Mouse (Mus musculus): ENCODE results near the gene Slc38a3.

Gene Slc38a3

DNA sequence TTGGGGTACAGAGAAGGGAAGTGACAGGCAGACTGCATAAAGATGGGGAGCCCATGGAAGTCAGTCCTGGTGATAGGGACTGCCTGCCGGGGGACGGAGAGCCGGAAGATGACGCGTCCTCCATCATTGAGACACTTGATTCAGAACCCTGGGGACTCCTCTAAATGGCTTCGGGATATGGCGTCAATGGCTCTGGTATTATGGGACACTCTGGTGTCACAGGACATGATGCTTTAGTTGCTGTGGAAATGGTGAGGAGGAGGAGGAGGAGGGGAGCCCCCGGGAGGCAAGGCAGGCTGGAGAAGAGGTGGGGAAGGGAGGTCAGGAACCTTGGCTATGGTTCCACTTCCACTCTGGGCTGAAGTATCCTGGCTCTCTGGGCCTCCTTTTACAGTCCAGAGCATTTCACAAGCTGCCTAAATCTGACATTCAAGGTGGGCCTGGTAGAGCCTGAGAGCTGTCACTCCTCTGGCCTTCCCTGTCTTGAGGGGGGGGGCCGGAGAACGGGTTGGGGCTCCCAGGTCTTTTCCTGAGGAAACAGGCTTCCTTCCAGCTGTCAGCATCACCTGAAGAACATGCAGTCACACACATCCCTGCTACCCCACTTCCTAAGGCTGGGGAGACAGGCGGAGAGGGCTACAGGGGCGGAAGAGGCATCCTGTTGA, 26.2 kb upstream of the Slc38a3 start:
- DNase-seq, result no peak

DNA sequence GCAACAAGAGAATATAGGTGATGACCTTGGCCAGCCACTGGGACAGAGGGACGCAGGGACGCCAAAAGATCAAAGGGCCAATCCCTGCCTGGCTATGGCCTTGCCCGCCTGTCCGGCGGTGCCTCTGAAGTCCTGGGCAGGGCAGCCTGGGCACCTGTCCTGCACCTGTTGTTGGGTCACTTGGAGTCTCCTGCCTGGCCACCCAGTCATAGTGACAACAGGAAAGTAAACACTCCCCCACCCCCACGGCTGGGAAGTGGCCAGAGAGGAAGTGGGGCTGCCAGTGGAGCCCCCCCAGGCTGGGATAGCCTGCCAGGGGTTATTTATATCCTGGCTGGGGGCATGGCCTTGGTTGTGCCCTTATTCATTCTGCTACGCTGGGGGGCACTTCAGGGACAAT, 25.3 kb upstream of the Slc38a3 start:
- DNase-seq, result no peak

DNA sequence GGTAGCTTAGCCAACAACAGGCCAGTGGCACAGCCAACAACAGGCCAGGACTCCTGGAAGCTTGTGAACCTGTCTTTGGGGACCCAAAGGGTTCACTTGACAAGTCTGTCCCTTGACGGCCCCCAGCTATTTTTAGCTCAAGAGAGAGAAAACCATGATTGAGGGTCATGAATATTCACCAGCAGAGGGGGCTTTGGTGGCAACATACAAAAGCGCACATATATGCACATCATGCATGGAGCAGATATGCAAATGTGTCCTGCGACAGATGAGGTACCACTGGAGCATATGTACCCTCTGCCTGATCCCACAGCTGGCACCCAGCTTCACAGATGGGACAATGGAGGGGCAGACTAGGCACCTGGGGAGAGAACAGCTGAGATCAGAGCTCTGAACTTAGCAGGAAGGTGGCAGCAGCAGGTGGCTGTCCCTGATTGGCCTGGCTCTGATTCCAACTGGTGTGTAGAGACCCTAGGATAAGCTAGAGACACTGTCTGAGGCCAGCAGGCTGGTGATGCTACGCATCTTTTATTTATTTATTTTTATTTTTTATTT, 24.2 kb upstream of the Slc38a3 start:
- no peak for DNase-seq

DNA sequence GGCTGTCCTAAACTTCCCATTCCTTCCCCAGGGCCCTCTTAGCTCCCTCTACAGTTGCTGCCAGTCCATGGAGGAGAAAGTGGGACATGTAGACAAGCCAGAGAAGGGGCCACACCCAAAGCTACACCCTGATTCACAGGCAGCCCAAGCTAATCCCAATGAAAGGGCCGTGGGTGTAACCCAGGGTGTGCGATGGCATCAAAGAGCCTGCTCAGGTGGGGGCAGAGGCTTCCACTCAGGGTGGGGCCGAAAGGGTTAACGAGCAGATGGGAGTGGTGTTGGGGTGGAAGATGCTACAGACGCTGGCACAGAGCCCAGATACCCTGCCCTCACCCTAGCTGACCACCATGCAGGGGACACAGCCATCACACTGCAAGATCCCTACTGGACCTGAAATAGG, 23.5 kb upstream of the Slc38a3 start:
- DNase-seq, result no peak

DNA sequence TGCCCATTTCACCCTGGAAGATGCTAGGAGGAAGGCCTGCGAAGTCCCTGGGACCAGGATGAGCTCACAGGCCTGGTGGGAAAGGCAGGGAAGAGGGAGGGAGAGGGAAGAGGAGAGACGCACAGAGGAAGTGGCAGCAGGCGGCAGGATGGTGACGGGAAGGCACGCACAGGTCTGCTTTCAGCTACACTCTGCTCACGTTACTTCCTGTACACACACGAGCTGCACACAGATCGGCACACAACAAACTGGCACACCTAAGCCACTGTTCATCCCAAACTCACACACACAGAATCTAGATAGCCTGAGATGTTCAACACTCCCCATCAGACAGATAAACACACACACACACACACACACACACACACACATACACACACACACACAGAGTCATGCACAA, 21.1 kb upstream of the Slc38a3 start:
- no peak for DNase-seq

DNA sequence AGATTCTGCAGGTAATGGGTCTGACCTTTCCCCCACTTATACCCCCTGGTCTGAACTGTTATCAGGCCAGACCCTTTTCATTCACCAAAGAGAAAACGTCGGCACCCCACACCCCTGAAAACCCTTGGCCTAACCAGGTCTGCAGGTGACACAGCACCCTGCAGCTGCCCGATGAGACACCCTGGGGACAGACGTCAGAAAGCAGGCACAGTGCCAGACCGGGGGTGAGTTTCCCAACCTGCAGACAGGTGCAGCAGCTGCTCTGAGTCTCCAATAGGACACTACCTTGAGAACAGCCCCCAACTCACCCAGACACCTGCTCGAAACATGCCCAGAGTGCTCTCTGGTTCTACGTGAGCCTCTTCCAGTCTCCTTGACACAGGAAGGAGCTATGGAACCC, 19.6 kb upstream of the Slc38a3 start:
- DNase-seq, result no peak

DNA sequence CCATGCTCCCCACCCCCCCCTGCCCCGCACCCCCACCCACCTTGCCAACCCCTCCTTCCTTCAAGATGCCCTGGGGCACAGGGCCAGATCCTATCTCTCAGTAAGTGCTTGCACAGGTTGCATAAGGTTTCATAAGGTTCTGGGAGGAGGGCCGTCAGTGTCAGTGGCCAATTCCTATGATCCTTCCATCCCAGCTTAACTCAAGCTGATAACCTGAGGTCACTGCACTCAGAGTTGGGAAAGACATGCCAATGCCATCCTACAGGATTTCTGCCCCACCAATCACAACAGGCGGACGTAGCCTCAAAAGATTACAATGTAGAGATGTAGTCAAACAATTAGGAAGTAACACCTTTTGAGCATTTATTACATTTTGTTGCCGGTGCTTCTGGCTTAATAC, 19.1 kb upstream of the Slc38a3 start:
- DNase-seq, result no peak

DNA sequence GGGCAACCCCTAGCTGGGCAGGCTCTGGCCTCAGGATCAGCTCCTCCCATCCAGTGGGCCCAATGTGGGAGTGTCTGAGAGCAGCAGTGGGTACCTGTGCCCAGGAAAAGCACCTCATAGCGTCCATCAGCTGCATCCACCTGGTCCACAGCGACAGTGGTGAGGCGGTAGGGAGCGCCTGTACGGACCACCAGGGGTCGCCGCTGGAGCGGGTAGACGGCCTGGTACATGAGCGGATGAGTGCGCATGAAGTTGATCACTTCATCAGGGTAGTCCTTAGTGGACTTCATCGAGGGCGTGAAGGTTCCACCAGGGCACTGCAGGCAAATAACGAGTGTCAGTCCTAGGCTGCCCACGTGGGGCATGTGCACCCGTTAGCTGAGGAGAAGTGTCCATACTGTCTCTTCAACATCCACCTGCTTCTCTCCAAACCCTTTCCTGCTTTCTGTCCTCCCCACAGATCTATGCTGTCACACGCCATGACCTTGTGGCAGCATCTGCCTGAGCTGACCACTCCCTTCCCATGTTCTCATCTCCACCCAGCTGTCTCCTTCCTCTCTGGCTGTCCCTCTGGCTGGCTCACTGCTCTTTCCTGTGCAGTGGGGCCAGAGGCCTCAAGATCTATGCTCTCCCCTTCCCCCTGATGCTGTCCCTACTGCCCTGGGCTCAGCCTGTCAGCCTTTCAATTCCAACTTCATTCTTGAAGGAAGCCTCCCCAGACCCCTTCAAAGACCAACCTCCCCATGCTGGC, 16.1 kb upstream of the Slc38a3 start:
- peak; percentile 78 for DNase-seq

DNA sequence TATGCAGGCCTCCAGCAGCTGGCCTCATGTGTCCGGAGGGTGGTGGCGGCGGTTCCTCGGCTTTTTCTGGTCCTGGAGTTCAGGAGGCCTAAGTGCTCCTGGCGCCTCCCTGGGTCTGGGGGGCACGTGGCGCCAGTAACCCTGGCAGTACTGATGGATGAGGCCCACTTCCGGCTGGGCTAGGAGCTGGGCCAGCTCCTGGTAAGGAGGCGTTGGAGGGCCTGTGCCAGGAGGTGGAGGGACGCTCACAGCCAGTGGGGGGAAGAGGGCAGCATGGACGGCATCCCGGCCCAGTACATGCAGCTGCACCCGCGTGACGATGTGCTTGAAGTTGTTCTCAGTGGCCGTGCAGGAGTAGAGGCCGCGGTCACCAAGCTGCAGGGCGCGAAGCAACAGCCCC, 13.1 kb upstream of the Slc38a3 start:
- no peak for DNase-seq

DNA sequence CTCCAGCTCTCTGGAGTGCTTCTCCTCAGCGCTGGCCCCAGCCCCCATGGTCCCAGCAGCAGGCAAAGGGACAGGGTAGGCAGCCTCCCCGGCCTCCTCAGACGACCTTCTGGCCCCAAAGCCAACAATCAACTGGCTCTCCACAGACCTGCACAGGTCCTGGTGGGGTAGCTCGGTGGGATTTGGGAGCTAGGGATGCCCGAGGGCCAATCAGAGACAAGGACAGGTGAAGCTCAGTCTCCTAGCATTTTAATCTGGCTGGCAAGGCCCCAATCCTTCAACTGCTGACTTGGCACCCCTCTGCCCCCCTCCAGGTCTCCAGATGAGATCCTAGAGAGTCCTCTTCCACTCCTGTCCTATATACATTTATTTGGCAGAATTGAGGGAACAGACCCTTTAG, 10.2 kb upstream of the Slc38a3 start, which contains the start of gene Gnat1:
Gnat1 (minus strand) TSS at position 212 of the 400 bp plus-strand sequence.
- DNase-seq, result no peak

DNA sequence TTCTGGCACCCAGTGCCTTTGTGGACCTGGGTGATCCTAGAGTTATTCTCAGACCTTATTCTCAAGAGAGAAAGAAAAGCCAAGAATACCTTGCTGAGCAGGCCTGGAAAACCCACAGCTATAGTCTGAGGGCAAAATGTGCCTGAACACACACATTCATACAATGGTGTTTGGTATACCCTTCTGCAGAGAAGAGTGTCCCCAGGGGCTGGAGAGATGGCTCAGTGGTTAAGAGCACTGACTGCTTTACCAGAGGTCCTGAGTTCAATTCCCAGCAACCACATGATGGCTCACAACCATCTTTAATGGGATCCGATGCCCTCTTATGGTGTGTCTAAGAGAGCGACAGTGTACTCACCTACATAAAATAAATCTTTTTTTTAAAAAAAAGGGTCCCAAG, 9.5 kb upstream of the Slc38a3 start:
- DNase-seq, result no peak

DNA sequence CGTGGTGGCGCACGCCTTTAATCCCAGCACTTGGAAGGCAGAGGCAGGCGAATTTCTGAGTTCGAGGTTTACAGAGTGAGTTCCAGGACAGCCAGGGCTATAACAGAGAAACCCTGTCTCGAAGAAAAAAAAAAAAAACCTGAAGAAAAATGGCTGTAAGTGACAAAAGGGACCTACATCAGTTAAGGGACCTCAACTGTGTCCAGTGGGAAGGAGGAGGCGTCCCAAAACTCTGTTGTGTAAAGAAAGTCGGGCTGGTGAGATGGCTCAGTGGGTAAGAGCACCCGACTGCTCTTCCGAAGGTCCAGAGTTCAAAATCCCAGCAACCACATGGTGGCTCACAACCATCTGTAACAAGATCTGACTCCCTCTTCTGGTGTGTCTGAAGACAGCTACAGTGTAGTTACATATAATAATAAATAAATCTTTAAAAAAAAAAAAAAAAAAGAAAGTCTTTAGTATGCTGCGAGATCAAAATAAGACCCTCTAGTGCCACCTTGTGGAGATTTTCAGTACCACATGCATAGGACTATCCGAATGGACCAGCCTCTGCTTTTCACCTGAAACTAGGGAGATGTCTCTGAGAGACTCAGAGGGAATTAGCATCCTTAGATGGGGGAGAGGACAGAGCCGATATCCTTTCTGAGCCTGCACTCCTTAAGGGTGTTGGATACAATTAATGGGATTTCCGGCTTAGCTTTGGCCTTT, 8.6 kb upstream of the Slc38a3 start:
- DNase-seq, result peak; percentile 81

DNA sequence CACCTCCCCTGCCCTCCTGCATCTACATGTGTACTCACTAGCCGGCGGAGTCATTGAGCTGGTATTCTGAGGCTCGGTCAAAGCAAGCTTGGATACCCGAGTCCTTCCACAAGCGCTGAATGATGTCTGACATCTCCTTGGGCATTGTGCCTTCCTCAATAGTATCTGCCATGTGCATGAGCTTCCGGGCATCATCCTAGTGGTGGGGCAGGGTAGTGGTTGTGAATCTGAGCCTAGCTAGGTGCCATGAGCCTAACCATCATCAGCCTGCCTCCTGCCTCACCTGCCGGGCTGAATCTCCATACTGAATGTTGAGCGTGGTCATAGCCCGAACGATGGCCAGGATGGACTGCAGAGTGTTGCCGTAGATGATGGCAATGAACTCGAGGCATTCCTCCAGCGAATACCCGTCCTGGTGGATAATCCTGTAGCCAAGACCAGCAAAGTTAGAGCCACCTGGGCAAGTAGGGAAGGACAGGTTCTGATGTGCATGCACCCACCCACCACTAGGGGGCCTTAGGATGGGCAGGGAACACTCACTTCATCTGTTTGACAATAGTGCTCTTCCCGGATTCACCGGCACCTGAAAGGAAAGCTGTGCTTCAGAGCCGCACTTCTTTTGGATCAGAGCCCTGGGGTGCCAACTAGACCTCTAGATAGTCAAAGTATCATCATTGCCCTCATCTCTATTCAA, 7.9 kb upstream of the Slc38a3 start:
- no peak for DNase-seq

DNA sequence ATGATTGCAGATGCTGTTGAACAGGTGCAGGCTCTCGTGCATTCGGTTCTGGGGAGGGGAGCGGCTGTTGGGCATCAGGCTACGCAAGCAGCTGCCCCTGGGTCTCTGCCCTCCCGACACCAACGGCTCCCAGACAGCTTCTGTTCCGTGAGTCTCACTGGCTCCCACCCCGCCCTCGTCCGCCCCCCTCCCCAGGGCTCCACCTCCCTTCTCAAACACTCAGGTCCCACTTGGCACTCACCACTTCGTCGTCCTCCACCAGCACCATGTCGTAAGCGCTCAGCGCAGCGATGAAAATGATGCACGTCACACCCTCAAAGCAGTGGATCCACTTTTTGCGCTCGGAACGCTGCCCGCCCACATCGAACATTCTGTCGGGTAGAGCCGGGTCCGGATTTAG, 7.0 kb upstream of the Slc38a3 start:
- peak; percentile 44 for DNase-seq

DNA sequence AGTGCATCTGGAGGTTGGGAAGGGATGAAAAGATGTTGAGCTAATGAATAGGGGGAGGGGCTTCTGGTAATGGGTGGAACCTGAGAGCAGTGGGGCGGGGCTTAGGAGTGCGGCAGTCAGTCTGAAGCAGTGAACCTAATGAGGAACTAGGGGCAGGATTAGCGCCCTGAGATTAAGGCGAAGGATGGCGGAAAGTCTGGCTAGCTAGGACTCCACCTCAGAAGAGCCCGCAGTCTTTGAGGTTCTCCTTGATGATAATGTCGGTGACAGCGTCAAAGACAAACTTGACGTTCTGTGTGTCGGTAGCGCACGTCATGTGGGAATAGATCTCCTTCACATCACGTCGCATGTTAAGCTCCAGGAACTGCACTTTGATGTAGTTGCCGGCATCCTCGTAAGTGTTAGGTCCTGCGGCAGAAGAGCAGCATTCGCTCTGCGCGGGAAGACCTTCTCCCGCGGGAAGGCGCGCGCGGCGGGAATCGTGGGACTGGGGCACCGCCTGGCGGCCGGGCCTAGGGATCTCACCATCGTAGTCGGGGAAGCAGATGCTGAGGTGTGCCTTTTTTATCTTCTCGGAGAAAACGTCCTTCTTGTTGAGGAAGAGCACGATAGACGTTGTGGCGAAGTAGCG, 6.5 kb upstream of the Slc38a3 start:
- peak; percentile 81 for DNase-seq

DNA sequence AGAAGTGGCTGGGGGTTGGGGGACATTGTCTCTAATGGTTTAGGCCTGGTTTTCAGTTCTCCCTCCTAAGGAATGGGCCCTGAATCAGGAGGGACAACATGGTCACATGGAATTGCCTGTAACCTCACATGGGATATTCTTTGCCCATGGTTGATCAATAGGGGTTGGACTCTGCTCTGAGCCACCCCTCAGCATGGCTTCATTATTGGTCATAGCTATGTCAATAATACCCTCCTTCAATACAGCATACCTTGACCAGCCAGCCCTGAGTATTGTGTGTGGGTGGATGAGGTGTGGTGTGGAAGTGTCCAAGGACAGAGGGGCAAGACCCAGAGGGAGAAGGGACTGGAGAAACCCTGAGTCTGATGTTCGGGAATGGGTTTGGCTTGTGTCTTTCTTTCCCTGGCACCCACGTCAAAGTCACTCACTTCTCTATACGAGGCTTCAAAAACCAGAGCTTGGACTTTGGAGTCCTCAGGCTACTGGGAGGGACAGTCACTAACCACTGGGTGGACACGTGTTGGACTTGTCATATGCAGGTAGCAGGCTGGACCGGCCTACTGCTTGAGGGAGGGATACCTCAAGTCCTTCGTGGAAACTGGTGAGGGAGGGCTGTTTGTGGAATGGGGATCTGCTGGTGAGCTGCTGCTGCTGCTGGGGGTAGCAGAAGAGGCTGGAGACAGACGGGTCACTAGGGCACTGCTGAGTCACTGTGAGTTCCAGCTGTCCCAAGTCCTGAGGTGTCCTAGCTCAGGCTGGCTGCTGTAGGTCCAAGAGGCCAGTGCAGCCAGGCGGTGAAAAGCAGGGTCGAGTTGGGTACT, 5.5 kb upstream of the Slc38a3 start:
- DNase-seq, result no peak

DNA sequence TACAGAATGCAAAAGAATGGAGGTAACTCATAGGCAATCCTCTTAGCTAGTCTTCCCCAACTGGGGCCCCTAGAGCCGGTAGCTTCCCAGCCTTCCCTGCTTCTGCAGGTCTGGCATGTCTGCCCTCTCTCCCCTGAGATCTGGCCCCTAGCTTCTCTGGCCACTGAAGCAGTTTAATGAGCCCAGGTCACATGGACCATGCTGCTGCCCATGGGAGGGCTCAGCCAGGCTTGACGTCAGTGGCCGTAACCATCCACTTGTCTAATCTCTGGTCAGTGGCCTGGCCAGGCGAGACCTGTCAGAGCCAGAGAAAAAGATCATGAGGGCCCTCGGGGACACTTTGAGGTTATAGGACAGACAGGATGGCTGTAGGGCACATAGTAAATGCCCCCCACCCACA, 929 bp upstream of the Slc38a3 start:
- no peak for DNase-seq

DNA sequence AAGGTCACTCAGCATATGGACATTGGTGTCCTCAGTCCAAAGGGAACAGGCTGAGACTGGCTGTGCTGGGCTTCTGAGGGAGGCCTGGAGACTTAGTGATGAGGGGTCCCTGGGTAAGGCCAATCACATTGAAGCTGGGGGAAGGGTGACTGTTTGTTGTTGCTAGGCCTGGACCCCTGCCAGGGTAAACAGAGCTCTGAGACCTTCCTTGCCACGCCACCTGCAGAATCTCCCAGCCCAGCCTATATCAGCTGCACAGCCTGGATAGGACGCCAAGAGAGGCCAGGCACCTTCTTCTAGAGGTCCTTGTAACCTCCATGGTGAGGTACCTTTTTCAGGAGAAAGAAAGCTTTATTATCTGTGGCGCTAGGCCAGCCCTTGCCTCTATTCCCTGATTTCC, 414 bp downstream of the Slc38a3 start:
- DNase-seq, result no peak

DNA sequence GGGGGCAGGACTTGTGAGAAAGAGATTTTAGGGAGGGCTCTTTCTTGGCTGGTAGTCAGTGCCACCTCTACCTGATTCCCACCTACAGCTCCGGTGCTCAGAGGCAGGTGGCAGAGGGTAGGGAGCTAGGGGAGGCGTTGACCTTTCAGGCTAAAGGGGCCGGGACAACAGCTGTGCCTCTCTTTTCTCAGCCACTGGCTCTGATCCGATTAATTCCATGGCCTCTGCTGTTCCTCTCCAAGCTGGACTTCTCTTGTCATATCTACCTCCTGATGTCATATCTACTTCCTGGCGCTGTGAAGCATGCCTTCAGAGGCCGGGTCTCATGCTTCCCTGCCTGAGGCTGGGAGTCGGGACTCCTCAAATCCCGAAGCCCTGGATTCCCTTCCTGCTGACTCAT, 1.3 kb downstream of the Slc38a3 start:
- no peak for DNase-seq

DNA sequence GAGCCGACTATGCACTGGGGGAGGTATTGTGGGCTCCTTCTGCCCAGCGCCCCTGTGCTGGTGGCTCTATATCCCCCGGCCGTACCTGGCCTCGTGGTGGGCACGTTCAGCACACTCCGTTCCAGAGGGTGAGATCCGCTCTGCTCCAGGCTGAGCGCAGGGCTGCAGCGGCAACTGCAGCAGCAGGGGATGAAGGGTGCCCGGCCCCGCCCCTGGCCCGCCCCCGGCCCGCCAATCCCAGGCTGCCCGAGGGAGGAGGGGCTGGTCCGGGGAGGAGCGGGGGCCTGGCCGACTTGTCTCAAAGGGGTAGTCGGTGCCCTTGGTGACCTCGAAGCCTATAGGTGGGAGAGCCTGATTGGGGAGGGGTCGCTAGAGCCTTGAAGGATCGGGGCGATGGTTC, 2.1 kb downstream of the Slc38a3 start:
- DNase-seq, result peak; percentile 58

DNA sequence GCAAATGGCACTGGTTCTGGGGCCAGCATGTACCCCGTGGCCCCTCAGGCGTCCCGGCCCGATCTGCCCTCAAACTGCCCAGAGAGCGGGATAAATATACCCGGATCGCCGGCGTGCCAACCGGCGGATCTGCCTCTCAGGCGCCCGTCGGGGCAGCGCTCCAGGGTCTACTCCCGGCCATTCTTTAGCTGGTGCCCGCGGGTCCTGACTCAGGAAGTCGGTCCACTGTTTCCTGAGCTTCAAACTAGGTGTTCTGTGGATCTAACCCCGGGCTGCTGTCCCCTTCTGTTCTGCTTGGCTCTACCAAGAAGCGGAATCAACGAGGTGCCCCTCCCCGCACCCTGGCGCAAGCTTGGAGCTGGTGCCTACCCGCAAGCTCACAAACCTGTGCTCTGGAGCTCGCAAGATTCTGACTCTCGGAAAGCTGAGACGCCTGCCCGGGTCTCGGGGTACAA, 2.6 kb downstream of the Slc38a3 start:
- DNase-seq, result no peak

DNA sequence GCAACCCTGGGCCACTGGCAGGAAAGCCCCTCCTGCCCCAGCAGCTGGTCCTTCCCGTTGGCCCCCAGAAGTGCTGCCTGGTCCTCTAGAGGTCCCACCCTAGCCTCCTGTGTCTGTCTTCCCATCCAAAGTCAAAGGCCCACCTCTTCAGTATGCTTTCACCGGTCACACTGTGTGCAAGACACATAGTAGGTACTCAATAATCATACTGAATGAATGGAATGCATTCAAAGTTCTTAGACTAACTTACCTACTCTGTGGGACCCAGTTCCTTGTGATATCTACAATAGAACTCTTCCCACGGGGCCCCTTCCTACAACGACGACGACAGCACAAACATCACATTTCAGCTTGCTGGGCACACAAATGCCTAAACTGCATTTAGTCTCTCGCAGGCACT, 4.0 kb downstream of the Slc38a3 start:
- DNase-seq, result no peak

All from right cerebral cortex, postnatal 4 days (tissue).